Mouse (Mus musculus): ENCODE data around the gene Senp1. TPM values are rescaled to one million over a fixed set of nuclear protein-coding genes. Genes with fewer than 3 reads are reported as not detected.

The Senp1 gene
- 14.7 and 16.8 TPM in 2 replicates for polyA plus RNA-seq (2012; rRNA removed)

DNA sequence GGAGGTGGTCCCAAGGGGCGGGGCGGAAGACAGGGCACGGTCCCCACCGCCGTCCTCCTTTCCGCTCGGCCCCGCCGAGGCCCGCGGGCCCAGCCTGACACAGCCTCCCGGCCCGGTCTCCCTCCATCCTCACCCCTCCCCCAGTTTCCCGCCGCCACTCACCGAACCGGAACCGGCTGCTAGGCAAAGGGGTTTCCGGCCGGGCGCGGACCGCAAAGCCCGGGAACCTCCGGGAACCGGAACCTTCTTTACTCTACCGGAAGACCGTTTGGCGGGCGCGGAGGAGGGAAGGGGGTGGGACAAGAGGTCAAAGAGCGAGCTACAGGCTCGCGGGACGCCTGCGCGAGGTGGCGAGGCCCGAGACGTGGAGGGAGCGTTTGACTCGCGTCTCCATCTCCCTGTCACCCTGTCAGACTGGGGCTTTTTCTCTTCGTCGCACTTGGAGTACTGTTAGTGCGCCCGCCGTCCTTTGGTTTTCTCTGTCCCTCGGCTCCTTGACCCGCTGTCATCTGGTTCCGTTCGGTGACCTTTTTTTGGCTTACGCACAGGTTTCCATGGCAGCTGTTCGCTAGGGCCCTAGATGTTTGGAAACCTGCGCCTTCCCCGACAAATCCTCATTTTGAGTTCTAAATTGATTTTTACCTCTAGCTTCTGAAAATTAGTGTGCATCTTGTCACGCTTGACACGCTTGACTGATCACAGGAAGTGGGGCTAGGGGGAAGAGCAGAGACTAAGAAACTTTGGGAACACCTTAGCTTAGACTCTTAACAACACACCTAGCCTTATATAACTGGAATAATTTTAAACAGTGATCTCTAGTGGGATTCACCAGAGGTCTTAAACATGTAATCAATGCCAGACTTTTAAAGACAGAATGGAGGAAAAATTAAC is at the start of gene Senp1:
Gene Senp1, minus strand, starts transcription at position 624 of the 891 bp plus-strand sequence.
- TF ChIP-seq CTCF (IDR thresholded peaks at IDR 0.05; ENCODE audit: borderline replicate concordance, insufficient read depth, low read depth, low read length) = no peak
- TF ChIP-seq POLR2A (IDR thresholded peaks at IDR 0.05; ENCODE audit: borderline replicate concordance, insufficient read depth, low read length) = peak; percentile 72; the same call in 1 of the 2 replicates
- H3K4me1 ChIP-seq (ENCODE audit: control insufficient read depth, insufficient read depth, low read length) = no peaks in the 10 kb centered on the region

GRCm38 (mm10) chr15:98142515-98142914 is 49.0 kb upstream of the Senp1 start:
- Histone ChIP-seq H3K4me3 (replicated peaks; ENCODE audit: insufficient read depth, low read depth, low read length) (no peak overlapping the region), H3K27me3 (ENCODE audit: control insufficient read depth, insufficient read depth, low read length) (no peaks in the 10 kb centered on the region), H3K27ac (ENCODE audit: insufficient read depth, low read length) (no peak overlapping the region), H3K4me1 (ENCODE audit: control insufficient read depth, insufficient read depth, low read length) (peaks cover 4% of the 10 kb centered on the region; the same call in 1 of the 2 replicates)
- DNase-seq = no peak
- no peak for TF ChIP-seq CTCF (IDR thresholded peaks at IDR 0.05; ENCODE audit: borderline replicate concordance, insufficient read depth, low read depth, low read length)
- no peak for TF ChIP-seq POLR2A (IDR thresholded peaks at IDR 0.05; ENCODE audit: borderline replicate concordance, insufficient read depth, low read length)
- WGBS = 78% methylated on average over 10 of the region's 10 CpGs

More for the DNA sequence above, at the start of gene Senp1:
- H3K4me3 ChIP-seq (replicated peaks; ENCODE audit: insufficient read depth, low read depth, low read length) = peak within 1 kb of the TSS; percentile 63
- DNase-seq = peak; percentile 92 to 95
- H3K27me3 ChIP-seq (ENCODE audit: control insufficient read depth, insufficient read depth, low read length) = no peaks in the 10 kb centered on the region
- WGBS = under 1% methylated on average over 58 of the region's 58 CpGs
- peak within 1 kb of the TSS; percentile 82 for H3K27ac ChIP-seq (ENCODE audit: insufficient read depth, low read length)

- Histone ChIP-seq H3K27ac (ENCODE audit: insufficient read depth, low read length) (no peak overlapping the region), H3K27me3 (ENCODE audit: control insufficient read depth, insufficient read depth, low read length) (no peaks in the 10 kb centered on the region), H3K4me1 (ENCODE audit: control insufficient read depth, insufficient read depth, low read length) (peaks cover 4% of the 10 kb centered on the region; the same call in 1 of the 2 replicates), H3K4me3 (replicated peaks; ENCODE audit: insufficient read depth, low read depth, low read length) (no peak overlapping the region)
- no peak for DNase-seq
- TF ChIP-seq CTCF (IDR thresholded peaks at IDR 0.05; ENCODE audit: borderline replicate concordance, insufficient read depth, low read depth, low read length) = no peak
- no peak for TF ChIP-seq POLR2A (IDR thresholded peaks at IDR 0.05; ENCODE audit: borderline replicate concordance, insufficient read depth, low read length)
- WGBS = 94% methylated on average over 5 of the region's 5 CpGs
Measured at GRCm38 (mm10) chr15:98140809-98141208, 47.3 kb upstream of the Senp1 start.

DNA sequence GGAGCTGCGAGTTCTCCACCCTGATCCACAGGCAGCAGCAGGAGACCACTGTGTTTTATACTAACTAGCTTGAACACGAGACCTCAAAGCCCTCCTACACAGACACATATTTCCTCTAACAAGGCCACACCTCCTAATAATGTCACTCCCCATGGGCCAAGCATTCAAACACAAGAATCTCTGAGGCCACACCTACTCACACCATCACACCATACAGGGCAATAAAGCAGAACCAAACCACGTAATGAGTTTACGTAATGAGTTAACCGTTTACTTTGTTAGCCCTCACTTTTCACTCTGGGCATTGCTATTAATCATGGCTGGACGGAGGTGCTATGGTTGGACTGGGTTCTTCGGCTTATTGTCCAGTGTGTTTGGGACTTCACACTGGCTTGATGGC is 46.2 kb upstream of the Senp1 start:
- no peak for TF ChIP-seq CTCF (IDR thresholded peaks at IDR 0.05; ENCODE audit: borderline replicate concordance, insufficient read depth, low read depth, low read length)
- no peak for TF ChIP-seq POLR2A (IDR thresholded peaks at IDR 0.05; ENCODE audit: borderline replicate concordance, insufficient read depth, low read length)
- H3K4me1 ChIP-seq (ENCODE audit: control insufficient read depth, insufficient read depth, low read length) = 0 out of 2 replicates have a peak, but pooled peaks cover 2% of the 10 kb centered on the region
- no peak for DNase-seq
- no peak overlapping the region for H3K4me3 ChIP-seq (replicated peaks; ENCODE audit: insufficient read depth, low read depth, low read length)
- 84% methylated on average over 7 of the region's 7 CpGs for WGBS
- no peaks in the 10 kb centered on the region for H3K27me3 ChIP-seq (ENCODE audit: control insufficient read depth, insufficient read depth, low read length)
- H3K27ac ChIP-seq (ENCODE audit: insufficient read depth, low read length) = no peak overlapping the region

DNA sequence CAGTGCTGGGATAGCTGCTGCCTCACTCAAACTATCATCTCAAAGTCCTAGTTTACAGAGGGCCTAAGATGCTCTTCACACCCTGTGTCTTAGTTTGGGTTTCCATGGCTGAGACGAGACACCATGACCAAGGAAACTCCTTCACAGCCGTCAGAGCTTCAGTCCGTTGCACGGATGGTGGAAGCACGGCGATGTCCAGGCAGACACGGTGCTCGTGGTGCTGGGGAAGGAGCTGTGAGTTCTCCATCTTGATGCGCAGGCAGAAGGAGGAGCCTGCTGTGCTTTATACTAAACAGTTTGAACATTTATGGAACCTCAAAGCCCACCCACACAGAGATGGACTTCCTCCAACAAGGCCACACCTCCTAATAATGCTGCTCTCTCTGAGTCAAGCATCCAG is 43.3 kb upstream of the Senp1 start:
- no peak for DNase-seq
- no peak overlapping the region for H3K4me3 ChIP-seq (replicated peaks; ENCODE audit: insufficient read depth, low read depth, low read length)
- 81% methylated on average over 9 of the region's 9 CpGs for WGBS
- TF ChIP-seq POLR2A (IDR thresholded peaks at IDR 0.05; ENCODE audit: borderline replicate concordance, insufficient read depth, low read length) = no peak
- TF ChIP-seq CTCF (IDR thresholded peaks at IDR 0.05; ENCODE audit: borderline replicate concordance, insufficient read depth, low read depth, low read length) = no peak
- H3K27me3 ChIP-seq (ENCODE audit: control insufficient read depth, insufficient read depth, low read length) = no peaks in the 10 kb centered on the region
- H3K27ac ChIP-seq (ENCODE audit: insufficient read depth, low read length) = no peak overlapping the region
- 0 out of 2 replicates have a peak, but pooled peaks cover 4% of the 10 kb centered on the region for H3K4me1 ChIP-seq (ENCODE audit: control insufficient read depth, insufficient read depth, low read length)

DNA sequence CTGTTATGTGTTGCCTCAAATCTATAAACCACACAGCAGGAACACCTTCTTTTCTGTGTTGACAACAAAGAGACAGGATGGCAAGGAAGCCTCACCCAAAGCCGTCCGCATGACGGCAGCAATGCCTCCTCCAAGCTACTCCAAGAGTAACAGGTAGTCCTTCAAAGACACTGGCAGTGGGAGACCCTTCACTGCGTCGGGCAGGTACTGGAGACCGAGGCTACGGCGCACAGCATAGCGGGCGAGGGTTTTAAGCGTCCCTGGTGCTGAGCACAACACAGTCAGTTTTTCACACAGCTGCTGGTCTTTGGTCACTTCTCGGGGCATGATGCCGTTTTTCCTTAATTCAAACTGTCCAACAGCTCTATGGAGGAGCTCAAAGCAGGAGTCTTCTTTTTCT is 42.1 kb upstream of the Senp1 start:
- DNase-seq = no peak
- 90% methylated on average over 13 of the region's 13 CpGs for WGBS
- Histone ChIP-seq H3K4me1 (ENCODE audit: control insufficient read depth, insufficient read depth, low read length) (0 out of 2 replicates have a peak, but pooled peaks cover 4% of the 10 kb centered on the region), H3K27me3 (ENCODE audit: control insufficient read depth, insufficient read depth, low read length) (no peaks in the 10 kb centered on the region), H3K27ac (ENCODE audit: insufficient read depth, low read length) (0 out of 2 replicates have a peak overlapping the region, but pooled peaks have one; percentile 4), H3K4me3 (replicated peaks; ENCODE audit: insufficient read depth, low read depth, low read length) (no peak overlapping the region)
- TF ChIP-seq CTCF (IDR thresholded peaks at IDR 0.05; ENCODE audit: borderline replicate concordance, insufficient read depth, low read depth, low read length) = no peak
- TF ChIP-seq POLR2A (IDR thresholded peaks at IDR 0.05; ENCODE audit: borderline replicate concordance, insufficient read depth, low read length) = no peak

- no peaks in the 10 kb centered on the region for H3K27me3 ChIP-seq (ENCODE audit: control insufficient read depth, insufficient read depth, low read length)
- H3K4me1 ChIP-seq (ENCODE audit: control insufficient read depth, insufficient read depth, low read length) = 0 out of 2 replicates have a peak, but pooled peaks cover 4% of the 10 kb centered on the region
- WGBS = 75% methylated on average over 3 of the region's 3 CpGs
- H3K4me3 ChIP-seq (replicated peaks; ENCODE audit: insufficient read depth, low read depth, low read length) = no peak overlapping the region
- peak overlapping the region; percentile 4; the same call in 1 of the 2 replicates for H3K27ac ChIP-seq (ENCODE audit: insufficient read depth, low read length)
- DNase-seq = peak in 1 of 2 experiments; percentile 37
- TF ChIP-seq POLR2A (IDR thresholded peaks at IDR 0.05; ENCODE audit: borderline replicate concordance, insufficient read depth, low read length) (no peak), CTCF (IDR thresholded peaks at IDR 0.05; ENCODE audit: borderline replicate concordance, insufficient read depth, low read depth, low read length) (no peak)
Measured at GRCm38 (mm10) chr15:98134666-98135065, 41.1 kb upstream of the Senp1 start.
